Mouse (Mus musculus): ENCODE data around the gene Ugt1a9.

Gene Ugt1a9

DNA sequence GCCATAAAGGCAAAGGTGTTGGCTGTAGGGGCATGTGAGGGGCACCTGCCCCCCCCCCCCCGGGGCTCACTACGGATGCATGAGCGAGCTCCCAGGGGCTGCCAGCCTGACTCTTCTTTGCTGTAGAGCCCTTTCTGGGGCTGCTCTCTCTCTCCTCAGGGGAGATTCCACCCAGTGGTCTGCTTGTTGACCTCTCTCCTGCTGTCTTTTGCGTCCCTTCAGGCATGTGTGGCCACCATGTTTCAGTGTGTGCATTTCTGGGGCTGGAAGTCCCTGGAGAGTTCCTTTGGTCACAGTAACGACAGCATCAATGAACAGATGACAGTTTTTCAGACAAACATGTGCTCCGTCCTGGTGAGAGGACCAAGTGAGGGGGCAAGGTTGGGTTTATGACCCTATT, 187.8 kb downstream of the Ugt1a9 start:
- in situ Hi-C loops (cut with MboI, MseI) = no loop called here

DNA sequence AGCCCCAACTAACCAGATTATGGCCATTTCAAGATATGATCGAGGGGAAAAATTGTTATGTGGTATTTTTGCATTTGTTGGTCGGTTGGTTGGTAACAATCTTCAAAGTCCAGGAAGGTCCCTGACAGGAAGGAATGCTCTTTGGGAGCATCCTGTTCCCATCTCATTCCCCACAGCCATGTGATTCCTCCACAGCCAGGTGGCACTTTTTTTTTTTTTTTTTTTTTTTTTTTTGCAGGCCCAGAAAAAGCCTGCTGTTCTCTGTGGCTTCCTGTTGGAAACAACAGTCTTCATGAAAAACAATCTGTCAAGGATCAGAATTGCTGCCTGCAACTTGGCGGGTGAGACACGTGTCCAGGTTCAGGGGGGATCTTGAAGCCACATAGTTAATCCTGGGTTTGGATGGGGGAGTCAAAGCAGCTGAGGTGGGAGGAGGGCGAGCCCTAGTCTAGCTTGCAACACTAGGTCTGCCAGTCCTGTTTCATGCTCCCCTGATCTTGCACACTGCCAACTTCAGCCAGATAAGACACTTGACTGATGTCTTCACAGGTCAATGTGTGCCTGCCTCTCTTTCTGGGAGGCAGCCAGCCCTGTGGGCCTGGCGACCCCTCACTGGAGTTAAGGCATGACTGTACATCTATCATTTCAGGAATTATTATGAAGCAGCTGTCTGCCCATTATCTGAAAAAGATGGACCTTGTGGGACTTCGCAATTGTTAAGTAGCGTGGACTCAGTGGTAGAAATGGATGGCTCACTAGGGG, 188.5 kb downstream of the Ugt1a9 start:
- in situ Hi-C loops (cut with MboI, MseI) = no loop called here

DNA sequence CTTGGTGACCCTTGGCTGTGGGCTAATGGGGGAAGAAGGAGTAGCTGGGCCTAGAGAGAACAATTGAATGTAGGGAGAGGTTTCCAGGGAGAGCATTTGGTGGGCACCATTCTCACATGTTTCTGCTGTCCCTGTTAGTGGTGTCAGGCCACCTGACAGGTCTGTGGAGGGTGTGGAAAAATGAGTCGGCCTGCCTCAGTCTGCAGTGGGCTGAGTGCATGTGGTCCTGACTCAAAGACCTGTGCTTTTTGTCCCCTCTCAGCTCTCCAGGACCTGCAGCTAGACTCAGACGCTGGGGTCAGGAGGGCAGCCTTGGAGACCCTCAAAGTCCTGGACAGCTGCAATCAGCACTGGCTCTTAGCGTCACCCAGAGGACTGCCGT, 189.0 kb downstream of the Ugt1a9 start:
- in situ Hi-C loops (cut with MboI, MseI) = no loop called here

DNA sequence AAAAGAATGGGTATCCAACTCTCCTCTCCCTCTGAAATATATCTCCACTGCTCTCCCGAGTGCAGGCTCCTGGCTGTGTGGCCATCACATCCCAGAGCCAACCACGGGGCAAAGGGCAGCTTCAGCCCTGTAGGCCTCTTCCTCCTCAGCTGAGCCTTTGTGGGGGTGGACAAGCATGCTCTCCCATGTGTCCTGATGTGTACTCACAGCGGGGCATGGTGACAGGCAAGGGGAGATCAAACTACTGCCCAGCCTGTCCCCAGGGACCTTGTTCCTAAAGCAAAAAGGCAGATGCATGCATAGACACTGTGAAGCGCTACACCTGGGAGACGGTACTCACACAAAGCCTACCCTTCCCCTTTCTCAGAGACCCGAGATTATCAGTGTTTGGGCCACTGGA, 189.5 kb downstream of the Ugt1a9 start:
- in situ Hi-C loops (cut with MboI, MseI) = no loop called here

DNA sequence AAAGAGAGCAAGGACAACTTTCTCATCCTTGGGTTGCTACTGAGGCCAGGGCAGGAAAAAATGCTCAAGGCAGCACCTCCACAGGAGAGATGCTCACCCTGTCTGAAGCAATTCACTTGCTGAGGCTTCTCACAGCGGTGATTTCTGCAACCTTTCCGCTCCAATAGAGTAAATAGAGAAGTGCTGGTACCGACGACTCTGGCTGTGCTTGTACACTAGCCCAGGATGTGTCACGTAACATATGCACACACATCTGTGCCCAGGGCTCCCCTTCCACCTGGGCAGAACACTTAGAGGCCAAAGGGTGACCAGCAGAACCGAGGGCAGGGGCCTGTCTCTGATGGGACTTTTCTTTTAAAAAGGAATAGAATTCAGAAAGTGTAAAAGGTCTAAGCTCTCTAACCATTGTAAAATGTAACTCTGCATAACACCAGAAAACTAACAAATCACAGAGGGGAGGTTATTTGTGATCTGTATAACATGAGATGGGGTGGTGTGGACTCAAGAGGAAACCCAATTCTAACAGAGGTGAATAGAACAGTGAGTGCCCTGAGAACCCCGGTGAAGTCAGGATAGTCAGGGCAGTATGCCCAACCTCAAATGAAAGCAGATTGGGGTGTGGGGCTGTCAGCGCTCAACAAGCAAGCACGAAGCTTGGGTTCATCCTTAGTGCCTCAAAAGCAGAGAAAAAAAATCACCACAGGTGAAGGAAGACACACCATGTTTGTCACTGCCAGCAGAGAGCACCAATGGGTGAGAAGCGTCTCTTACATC, 190.2 kb downstream of the Ugt1a9 start:
- in situ Hi-C loops (cut with MboI, MseI) = no loop called here

DNA sequence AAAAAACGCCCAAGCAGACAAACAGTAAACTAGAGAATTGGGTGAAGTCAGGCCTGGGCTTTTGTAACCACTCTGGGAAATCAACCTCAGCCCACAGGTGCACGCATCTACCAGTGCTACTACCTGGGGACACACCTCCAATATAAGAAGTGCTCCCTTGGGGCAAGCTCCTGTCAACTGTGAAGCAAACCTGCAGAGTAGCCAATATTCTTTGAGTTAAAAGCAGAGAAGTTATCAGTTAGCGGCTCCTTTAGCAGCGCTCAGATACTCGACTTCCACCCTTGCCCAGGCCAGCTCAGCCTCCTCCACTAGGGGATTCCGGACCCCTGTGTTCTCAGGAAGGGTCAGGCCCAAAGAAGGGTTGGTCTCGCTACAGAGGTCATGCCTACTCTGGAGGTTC, 191.1 kb downstream of the Ugt1a9 start:
- in situ Hi-C loops (cut with MboI, MseI) = no loop called here

DNA sequence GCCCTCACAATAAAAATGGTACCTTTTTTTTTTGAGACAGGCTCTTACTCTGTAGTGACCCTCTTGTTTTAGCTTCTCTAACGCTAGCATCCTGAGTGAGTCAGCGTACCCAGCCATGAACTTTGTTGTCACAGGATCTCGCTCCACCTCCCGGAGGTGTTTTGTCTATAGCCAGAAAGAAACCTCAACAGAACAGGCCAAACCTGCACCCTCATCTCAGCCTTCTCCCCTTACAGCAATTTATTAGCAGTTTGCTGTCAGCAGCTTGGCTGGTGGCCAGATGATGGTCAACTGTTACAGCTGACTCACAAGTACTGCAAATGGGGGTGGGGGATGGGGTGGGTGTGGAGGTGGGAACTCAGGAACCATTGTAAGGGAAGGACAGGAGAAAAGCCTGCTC, 191.7 kb downstream of the Ugt1a9 start:
- in situ Hi-C loops (cut with MboI, MseI) = no loop called here

DNA sequence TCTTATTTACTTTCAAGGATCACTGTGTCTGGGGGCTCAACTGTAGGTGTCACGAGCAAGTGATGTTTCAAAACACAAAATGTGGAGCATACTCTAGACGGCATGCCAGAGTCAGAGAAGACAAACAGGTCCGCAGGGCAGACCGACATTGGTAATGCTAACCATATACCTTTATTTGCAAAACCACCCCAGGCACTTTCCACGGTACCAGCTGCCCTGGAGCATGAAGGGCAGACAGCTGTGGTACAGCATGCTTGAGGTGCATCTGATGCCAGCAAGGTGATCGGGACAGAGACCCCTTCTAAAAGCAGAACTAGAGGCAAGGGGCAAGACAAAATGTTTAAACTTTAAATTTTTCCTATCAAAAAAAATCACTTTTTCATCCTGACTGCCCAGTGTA, 192.4 kb downstream of the Ugt1a9 start:
- in situ Hi-C loops (cut with MboI, MseI) = no loop called here

DNA sequence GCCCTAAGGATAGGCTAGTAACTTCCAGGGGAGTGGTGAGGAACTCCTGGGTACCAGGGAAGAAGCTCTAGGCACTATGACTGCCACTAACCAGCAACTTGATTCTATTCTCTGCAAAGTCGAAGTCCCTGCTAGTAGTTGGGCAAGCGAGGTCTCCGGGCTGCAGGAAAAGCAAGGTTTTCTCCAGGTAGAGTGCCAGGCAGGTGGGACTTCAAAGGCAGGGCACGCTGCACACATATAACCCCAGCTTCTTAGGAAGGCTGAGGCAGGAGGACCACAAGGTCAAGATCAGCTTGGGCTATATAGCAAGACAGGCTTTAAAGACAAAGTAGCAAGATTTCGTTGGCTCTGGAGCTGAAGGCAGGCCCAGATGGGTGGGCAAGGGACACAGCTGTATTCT, 193.2 kb downstream of the Ugt1a9 start:
- in situ Hi-C loops (cut with MboI, MseI) = no loop called here

DNA sequence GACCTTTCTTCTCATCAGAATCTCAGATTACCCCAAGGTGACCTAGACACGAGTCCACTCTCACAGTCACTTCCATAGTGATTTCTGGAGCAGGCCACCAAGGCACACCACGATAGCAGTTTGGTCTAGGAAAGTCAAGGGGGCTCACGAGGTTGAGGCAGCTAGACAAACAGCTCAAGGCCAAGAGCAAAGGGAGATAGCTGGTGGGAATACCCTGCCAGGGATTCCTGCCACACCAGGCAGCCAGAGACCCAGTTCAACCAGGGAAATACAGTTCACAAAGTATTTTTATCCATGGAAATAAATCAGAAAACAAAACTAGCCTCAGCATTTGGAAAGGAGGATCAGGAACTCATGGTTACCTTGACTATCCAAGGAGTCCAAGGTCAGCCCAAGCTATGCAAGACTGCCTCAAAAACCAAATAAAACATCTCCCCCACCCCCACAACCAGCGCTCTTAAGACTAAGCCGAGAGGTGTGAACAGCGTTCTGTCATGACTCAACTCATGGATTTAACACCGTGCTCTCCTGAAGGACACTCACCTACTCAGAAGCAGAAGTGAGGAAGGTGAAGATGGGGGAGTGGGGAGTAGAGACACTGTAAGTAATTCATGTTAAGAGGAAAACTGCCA, 193.8 kb downstream of the Ugt1a9 start:
- in situ Hi-C loops (cut with MboI, MseI) = no loop called here

DNA sequence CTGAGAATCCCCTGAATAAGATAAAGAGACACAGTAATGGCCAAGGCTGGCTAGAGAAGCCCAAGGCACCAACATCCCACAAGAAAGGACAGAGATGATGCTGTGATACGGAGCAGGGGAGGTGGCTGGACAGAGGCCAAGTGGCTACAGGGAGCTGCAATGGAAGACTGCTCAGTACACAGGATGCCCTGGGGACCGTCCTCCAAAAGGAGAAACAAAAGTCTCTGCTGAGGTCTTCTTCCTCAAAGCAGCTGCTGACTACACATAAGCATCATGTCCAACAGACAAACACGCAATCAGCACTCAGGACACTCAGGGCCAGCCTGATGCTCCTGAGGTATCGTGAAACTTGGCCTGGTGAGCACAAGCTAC, 194.3 kb downstream of the Ugt1a9 start:
- in situ Hi-C loops (cut with MboI, MseI) = no loop called here

DNA sequence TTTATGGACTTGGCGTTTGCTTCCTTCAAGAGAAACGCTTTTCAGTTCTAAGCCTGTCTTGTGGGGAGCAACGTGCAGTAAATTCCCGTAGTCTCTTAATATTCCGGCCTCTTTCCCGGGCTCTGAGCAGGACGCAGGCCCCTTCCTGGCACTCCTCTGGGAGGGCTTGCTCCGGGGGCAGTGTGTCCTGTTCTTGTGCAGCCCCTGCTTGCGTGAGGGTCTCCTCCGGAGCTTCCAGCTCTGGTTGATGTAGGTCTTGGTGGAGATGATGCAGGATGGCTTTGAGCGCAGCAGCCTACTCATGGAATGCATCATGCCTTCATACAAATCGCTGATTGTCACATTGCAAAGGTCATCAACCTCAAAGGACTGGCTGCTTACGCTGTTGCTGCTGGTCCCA, 195.5 kb downstream of the Ugt1a9 start:
- in situ Hi-C loops (cut with MboI, MseI) = no loop called here

DNA sequence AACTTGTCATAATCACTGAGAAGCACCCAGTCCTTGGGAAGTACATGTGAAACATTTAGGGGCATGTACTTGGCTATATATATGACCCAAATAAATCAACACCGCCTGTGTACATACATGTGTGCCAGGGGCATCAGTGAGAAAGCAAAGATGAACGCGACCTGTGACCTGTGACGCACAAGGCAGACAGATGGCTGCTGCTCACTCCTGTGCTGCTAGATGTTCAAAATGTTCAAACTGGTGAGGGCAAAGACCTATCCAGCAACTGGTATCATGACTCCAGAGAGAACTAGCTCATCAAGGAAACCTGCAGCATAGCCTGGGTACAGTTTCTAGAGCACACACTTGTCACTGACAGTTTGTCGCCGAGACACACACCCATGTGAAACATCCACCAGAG, 196.9 kb downstream of the Ugt1a9 start:
- in situ Hi-C loops (cut with MboI, MseI) = no loop called here

DNA sequence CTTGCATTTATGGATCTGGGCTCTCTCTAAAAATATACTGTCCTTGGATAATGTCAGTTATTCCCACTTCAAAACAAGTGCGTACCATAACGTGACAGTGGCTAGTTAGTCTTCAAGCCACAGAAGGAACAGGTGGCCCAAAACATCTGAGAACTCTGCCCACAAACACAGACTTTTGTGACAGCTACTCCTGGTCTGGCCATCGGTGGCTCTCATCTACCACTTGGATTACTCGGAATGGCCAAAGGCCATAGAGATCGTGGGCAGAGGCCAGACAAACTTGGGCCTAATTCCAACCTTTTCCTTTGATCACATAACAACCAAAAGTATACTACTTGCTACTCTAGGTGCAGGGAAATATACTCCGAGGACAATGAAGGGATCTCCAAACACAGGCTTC, 197.5 kb downstream of the Ugt1a9 start:
- in situ Hi-C loops (cut with MboI, MseI) = no loop called here
